Mouse (Mus musculus) liver, embryonic 16.5 days (tissue): Measurements from ENCODE around the gene Babam1. TPM values are rescaled to one million over a fixed set of nuclear protein-coding genes. Genes with fewer than 3 reads are reported as not detected.

Source experiments
- ATAC-seq: fragments of 200-750 bp; cut with Nextera tagmentation; 2 replicates; pipeline ENCODE4 v1.8.0; 2017; ENCODE audit warnings: low read depth, mild to moderate bottlenecking, moderate number of reproducible peaks, moderate library complexity
- H3K27ac ChIP-seq: fragments of 300-500 bp; sonication (generic); 2 replicates; pipeline ENCODE4 v1.5.1; 2014; ENCODE audit warnings: mild to moderate bottlenecking, low read length
- H3K27me3 ChIP-seq: fragments of 300-500 bp; sonication (generic); 2 replicates; pipeline ENCODE4 v1.6.1; 2014; ENCODE audit warnings: low read depth, low read length, mixed read lengths; ENCODE audit not compliant: control insufficient read depth, insufficient read depth
- H3K36me3 ChIP-seq: fragments of 300-500 bp; sonication (generic); 2 replicates; pipeline ENCODE4 v1.6.1; 2014; ENCODE audit warnings: mild to moderate bottlenecking; ENCODE audit not compliant: control insufficient read depth, insufficient read depth
- H3K4me1 ChIP-seq: fragments of 300-500 bp; sonication (generic); 2 replicates; pipeline ENCODE4 v1.6.1; 2014; ENCODE audit warnings: low read depth, low read length, mixed read lengths; ENCODE audit not compliant: control insufficient read depth
- H3K4me2 ChIP-seq: fragments of 300-500 bp; sonication (generic); 2 replicates; pipeline ENCODE4 v1.6.1; 2014; ENCODE audit warnings: low read depth, low read length, mixed read lengths
- H3K4me3 ChIP-seq: fragments of 300-500 bp; sonication (generic); 2 replicates; pipeline ENCODE4 v1.5.1; 2014; ENCODE audit warnings: low read depth, mild to moderate bottlenecking, low read length
- H3K9ac ChIP-seq: fragments of 300-500 bp; sonication (generic); 2 replicates; pipeline ENCODE4 v1.6.1; 2014; ENCODE audit warnings: low read depth, low read length
- H3K9me3 ChIP-seq: fragments of 300-500 bp; sonication (generic); replicated peaks from 2 replicates; pipeline ENCODE4 v1.6.1; 2016; ENCODE audit warnings: low read length; ENCODE audit not compliant: control insufficient read depth
- WGBS: fragments of 180-500 bp; shearing (Covaris S2); extraction: QIAGEN DNeasy Blood & Tissue Kit; methylation state at CpG from one replicate; pipeline ENCODE4 v1.1.7; 2014; ENCODE audit not compliant: insufficient replicate concordance; 5-methylcytosine and 5-hydroxymethylcytosine counted together
- polyA plus RNA-seq: library from polyadenylated mRNA; unstranded; fragments of >200 nt; fragmentation: Nextera tagmentation; extraction: Ambion mirVana; gene quantifications from 2 replicates; pipeline ENCODE4 v1.2.1, GENCODE M21; 2015

Babam1 gene
- polyA plus RNA-seq, 1 experiment from 2014 or later, result 48.2 TPM

GRCm38 (mm10) chr8:71401454-71401853, 4.8 kb downstream of the Babam1 start:
- no peak for ATAC-seq
- no peaks in the 10 kb centered on the region for H3K9me3 ChIP-seq
- H3K4me2 ChIP-seq, result no peak overlapping the region
- no peak overlapping the region for H3K9ac ChIP-seq
- H3K4me1 ChIP-seq, result peaks cover 18% of the 10 kb centered on the region
- peaks cover 8% of the 10 kb centered on the region; the same call in 1 of the 2 replicates for H3K36me3 ChIP-seq
- no peak overlapping the region for H3K4me3 ChIP-seq
- no peak overlapping the region for H3K27ac ChIP-seq
- H3K27me3 ChIP-seq, result no peaks in the 10 kb centered on the region

- no peak overlapping the region for H3K4me3 ChIP-seq
- no peak overlapping the region for H3K4me2 ChIP-seq
- no peak overlapping the region for H3K27ac ChIP-seq
- no peak overlapping the region for H3K9ac ChIP-seq
- WGBS, result 83% methylated on average over 9 of the region's 9 CpGs
- H3K27me3 ChIP-seq, result no peaks in the 10 kb centered on the region
- ATAC-seq, result no peak
- H3K9me3 ChIP-seq, result no peaks in the 10 kb centered on the region
- peaks cover 14% of the 10 kb centered on the region for H3K36me3 ChIP-seq
- peaks cover 24% of the 10 kb centered on the region for H3K4me1 ChIP-seq
These were observed 5.8 kb downstream of the Babam1 start for GRCm38 (mm10) chr8:71402446-71402964.

- Histone ChIP-seq H3K4me2 (no peak overlapping the region), H3K36me3 (peaks cover 21% of the 10 kb centered on the region), H3K9ac (no peak overlapping the region), H3K4me3 (no peak overlapping the region), H3K27ac (no peak overlapping the region), H3K9me3 (no peaks in the 10 kb centered on the region), H3K4me1 (peaks cover 21% of the 10 kb centered on the region), H3K27me3 (no peaks in the 10 kb centered on the region)
- WGBS, result 73% methylated on average over 6 of the region's 6 CpGs
- ATAC-seq, result no peak
These were observed 6.6 kb downstream of the Babam1 start for GRCm38 (mm10) chr8:71403107-71403885.

GRCm38 (mm10) chr8:71404011-71404410, 7.3 kb downstream of the Babam1 start:
- Histone ChIP-seq H3K9ac (no peak overlapping the region), H3K27me3 (no peaks in the 10 kb centered on the region), H3K4me3 (no peak overlapping the region), H3K4me1 (peaks cover 21% of the 10 kb centered on the region), H3K9me3 (no peaks in the 10 kb centered on the region), H3K36me3 (peaks cover 24% of the 10 kb centered on the region), H3K27ac (no peak overlapping the region), H3K4me2 (no peak overlapping the region)
- 63% methylated on average over 8 of the region's 8 CpGs for WGBS
- ATAC-seq, result no peak

- peak overlapping the region; percentile 99 for H3K4me3 ChIP-seq
- H3K9ac ChIP-seq, result peak overlapping the region; percentile 67
- peaks cover 30% of the 10 kb centered on the region for H3K36me3 ChIP-seq
- peak overlapping the region; percentile 78 for H3K4me2 ChIP-seq
- H3K4me1 ChIP-seq, result peaks cover 21% of the 10 kb centered on the region
- no peaks in the 10 kb centered on the region for H3K27me3 ChIP-seq
- no peaks in the 10 kb centered on the region for H3K9me3 ChIP-seq
- H3K27ac ChIP-seq, result no peak overlapping the region; the same call in 1 of the 2 replicates
- ATAC-seq, result no peak
- 50% methylated on average over 9 of the region's 9 CpGs for WGBS
These were observed 8.3 kb downstream of the Babam1 start for GRCm38 (mm10) chr8:71404951-71405351.

- peaks cover 30% of the 10 kb centered on the region for H3K36me3 ChIP-seq
- 13% methylated on average over 33 of the region's 33 CpGs for WGBS
These were observed 8.9 kb downstream of the Babam1 start, which contains the start of gene Ankle1 for GRCm38 (mm10) chr8:71405401-71406098. TSS of gene Ankle1 (plus strand) at chr8:71406010.

GRCm38 (mm10) chr8:71406099-71407015, 9.7 kb downstream of the Babam1 start:
- H3K9me3 ChIP-seq, result no peaks in the 10 kb centered on the region
- under 1% methylated on average over 55 of the region's 55 CpGs for WGBS
- H3K4me2 ChIP-seq, result peak overlapping the region; percentile 78
- H3K9ac ChIP-seq, result peak overlapping the region; percentile 98
- no peaks in the 10 kb centered on the region for H3K27me3 ChIP-seq
- H3K36me3 ChIP-seq, result peaks cover 30% of the 10 kb centered on the region
- peaks cover 21% of the 10 kb centered on the region for H3K4me1 ChIP-seq
- peak overlapping the region; percentile 99 for H3K4me3 ChIP-seq
- peak; percentile 74 for ATAC-seq
- peak overlapping the region; percentile 74 for H3K27ac ChIP-seq

More at GRCm38 (mm10) chr8:71405401-71406098, 8.9 kb downstream of the Babam1 start, which contains the start of gene Ankle1:
- ATAC-seq, result peak; percentile 91
- peaks cover 21% of the 10 kb centered on the region for H3K4me1 ChIP-seq
- H3K4me2 ChIP-seq, result peak within 1 kb of the TSS; percentile 78
- peak within 1 kb of the TSS; percentile 99 for H3K4me3 ChIP-seq
- peak within 1 kb of the TSS; percentile 74 for H3K27ac ChIP-seq
- no peaks in the 10 kb centered on the region for H3K27me3 ChIP-seq
- H3K9me3 ChIP-seq, result no peaks in the 10 kb centered on the region
- peak within 1 kb of the TSS; percentile 98 for H3K9ac ChIP-seq

- peak overlapping the region; percentile 99 for H3K4me3 ChIP-seq
These were observed 10.8 kb downstream of the Babam1 start for GRCm38 (mm10) chr8:71407441-71407840.

More at GRCm38 (mm10) chr8:71407441-71407840, 10.8 kb downstream of the Babam1 start:
- Histone ChIP-seq H3K27ac (no peak overlapping the region), H3K36me3 (peaks cover 30% of the 10 kb centered on the region), H3K4me2 (peak overlapping the region; percentile 78), H3K9ac (peak overlapping the region; percentile 18; the same call in 1 of the 2 replicates), H3K27me3 (no peaks in the 10 kb centered on the region), H3K9me3 (no peaks in the 10 kb centered on the region), H3K4me1 (peaks cover 23% of the 10 kb centered on the region)
- WGBS, result 87% methylated on average over 14 of the region's 14 CpGs
- no peak for ATAC-seq
